In the genomic region with DNA sequence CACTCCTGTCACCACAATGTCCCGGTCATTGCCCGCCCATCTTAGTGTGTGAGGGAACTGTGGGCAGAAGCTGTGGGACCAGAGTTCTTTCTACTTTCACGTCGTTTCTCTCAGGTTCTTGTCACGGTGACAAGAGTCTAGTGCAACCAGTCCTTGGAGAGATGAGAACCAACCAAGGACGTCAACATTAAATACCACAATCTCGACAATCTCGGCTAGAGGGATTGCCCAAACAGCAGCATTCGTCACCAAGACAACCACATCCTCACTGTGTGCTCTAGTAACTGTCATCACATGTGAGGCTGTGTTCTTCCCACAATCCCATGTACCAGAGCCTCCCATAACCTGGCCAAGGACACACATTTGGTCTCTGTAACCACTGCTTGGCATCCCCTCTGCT, we compare ENCODE assay signal across 10 mouse cellular contexts.
A peak's percentile ranks its signal among the peaks of the same experiment; 100 is the strongest.
DNase-seq lines count a peak whose midpoint lies in the region; ATAC-seq and TF ChIP-seq lines count a peak whose summit lies in the region.
"Had no signal": no experiment of that assay in that cellular context is flagged by ENCODE, and none has a peak within 500 bp of the region (broad histone marks: within the 10 kb centered on the region; RNA-seq: fewer than 3 reads in every experiment).

No protein-coding gene starts in this region.

- no peak for ATAC-seq in heart, embryonic 14.5 days (ENCODE audit: insufficient number of reproducible peaks, insufficient read depth, low FRiP score, low read depth)
- ATAC-seq in heart, postnatal 0 days (ENCODE audit: insufficient read depth, low read depth), result no peak
- peak; percentile 55 for ATAC-seq in neutrophil, adult 5-6 weeks (ENCODE audit: extremely low read depth, insufficient number of reproducible peaks, low FRiP score, poor library complexity, severe bottlenecking)
- no peak for ATAC-seq in cerebellum, adult (ENCODE audit: insufficient number of reproducible peaks, low FRiP score, low TSS enrichment)

- no peak for TF ChIP-seq EP300 in heart, postnatal 0 days (IDR thresholded peaks at IDR 0.05; ENCODE audit: low read depth)

- TF ChIP-seq CTCF in spleen, adult 2 months (IDR thresholded peaks at IDR 0.05; ENCODE audit: extremely low read depth, insufficient read depth, insufficient read length, insufficient replicate concordance), result no peak
- TF ChIP-seq CTCF in heart, postnatal 0 days (IDR thresholded peaks at IDR 0.05; ENCODE audit: low read depth), result no peak

- no peaks in the 10 kb centered on the region for H3K9me3 ChIP-seq in heart, embryonic 14.5 days (ENCODE audit: control insufficient read depth, low read length)
- H3K9me3 ChIP-seq in heart, postnatal 0 days (replicated peaks; ENCODE audit: control insufficient read depth, low read length), result no peaks in the 10 kb centered on the region
- H3K9me3 ChIP-seq: forebrain, embryonic 10.5 days; midbrain, embryonic 12.5 days had no signal

- H3K4me1 ChIP-seq in heart, embryonic 14.5 days (ENCODE audit: control insufficient read depth in 2 of 2, insufficient read depth in 2 of 2, low read length in 2 of 2), result peaks cover 11 to 22% of the 10 kb centered on the region in 2 experiments; a peak in 3 of 4 replicates
- H3K4me1 ChIP-seq in spleen, adult 2 months (ENCODE audit: control insufficient read depth, insufficient read depth, insufficient read length), result peaks cover 2% of the 10 kb centered on the region; the same call in 1 of the 2 replicates
- H3K4me1 ChIP-seq in heart, postnatal 0 days (ENCODE audit: control insufficient read depth, insufficient read depth), result 0 out of 2 replicates have a peak, but pooled peaks cover 18% of the 10 kb centered on the region
- H3K4me1 ChIP-seq: forebrain, embryonic 10.5 days; midbrain, embryonic 12.5 days had no signal

- no peak for DNase-seq in heart, postnatal 10 days
- DNase-seq in spleen, adult 2 months (ENCODE audit: low read depth in 1 of 2, low spot score in 2 of 2), result peak in 1 of 2 experiments; percentile 19
- DNase-seq in spleen, postnatal 14 days (ENCODE audit: low spot score in 2 of 2), result no peak
- DNase-seq in heart, postnatal 0 days (ENCODE audit: low spot score), result no peak
- DNase-seq in yolk sac, embryonic 10.5 days (ENCODE audit: low spot score), result no peak

- no peaks in the 10 kb centered on the region for H3K27me3 ChIP-seq in heart, embryonic 14.5 days (ENCODE audit: control insufficient read depth, insufficient read depth, low read length)
- no peaks in the 10 kb centered on the region for H3K27me3 ChIP-seq in spleen, adult 2 months (ENCODE audit: control insufficient read depth, insufficient read depth, low read length)
- H3K27me3 ChIP-seq in heart, postnatal 0 days (ENCODE audit: control insufficient read depth, insufficient read depth, low read length), result no peaks in the 10 kb centered on the region
- H3K27me3 ChIP-seq: midbrain, embryonic 12.5 days had no signal

- H3K36me3 ChIP-seq in heart, embryonic 14.5 days (ENCODE audit: control insufficient read depth, insufficient read depth, low read length), result no peaks in the 10 kb centered on the region
- no peaks in the 10 kb centered on the region for H3K36me3 ChIP-seq in spleen, adult 2 months (ENCODE audit: control insufficient read depth, insufficient read depth, low read length)
- H3K36me3 ChIP-seq in heart, postnatal 0 days (replicated peaks; ENCODE audit: control insufficient read depth, insufficient read depth, low read length), result no peaks in the 10 kb centered on the region
- H3K36me3 ChIP-seq: forebrain, embryonic 10.5 days; midbrain, embryonic 12.5 days had no signal

- TF ChIP-seq POLR2A in spleen, adult 2 months (IDR thresholded peaks at IDR 0.05; ENCODE audit: low read depth, low read length), result no peak

- intact Hi-C loops in heart, postnatal 10 days (cut with DNase I), result loop anchor here (2.0 to 5.0 kb wide), 5 partner anchors 28 to 204 kb away; partner anchors contain the start of gene Ets2

- no peak overlapping the region for H3K9ac ChIP-seq in heart, embryonic 14.5 days (ENCODE audit: low read length)
- no peak overlapping the region for H3K9ac ChIP-seq in heart, postnatal 0 days (replicated peaks; ENCODE audit: low read depth, low read length)
- H3K9ac ChIP-seq: midbrain, embryonic 12.5 days had no signal

- no peak overlapping the region for H3K4me2 ChIP-seq in heart, embryonic 14.5 days (ENCODE audit: low read length)
- no peak overlapping the region for H3K4me2 ChIP-seq in heart, postnatal 0 days (ENCODE audit: low read depth, low read length)
- H3K4me2 ChIP-seq: midbrain, embryonic 12.5 days had no signal

- WGBS in heart, embryonic 14.5 days, result 63% methylated on average over 9 of the region's 9 CpGs
- 40% methylated on average over 9 of the region's 9 CpGs for WGBS in spleen, adult 2 months
- WGBS in heart, postnatal 0 days, result 70% methylated on average over 9 of the region's 9 CpGs

- peak overlapping the region; percentile 47 to 87 for H3K27ac ChIP-seq in heart, embryonic 14.5 days (replicated peaks in 1 of 2; ENCODE audit: control insufficient read depth in 1 of 2, insufficient read depth in 1 of 2, low read depth in 2 of 2, low read length in 2 of 2)
- H3K27ac ChIP-seq in spleen, adult 2 months (ENCODE audit: insufficient read depth, low read length), result peak overlapping the region; percentile 39; the same call in 1 of the 2 replicates
- peak overlapping the region; percentile 88 for H3K27ac ChIP-seq in heart, postnatal 0 days (ENCODE audit: low read depth)
- H3K27ac ChIP-seq: forebrain, embryonic 10.5 days; midbrain, embryonic 12.5 days had no signal

- H3K4me3 ChIP-seq in heart, embryonic 14.5 days (ENCODE audit: control insufficient read depth in 1 of 2, insufficient read depth in 1 of 2, low read depth in 1 of 2, low read length in 2 of 2), result no peak overlapping the region
- H3K4me3 ChIP-seq in spleen, adult 2 months (ENCODE audit: extremely low read depth, insufficient read depth, insufficient read length), result no peak overlapping the region
- H3K4me3 ChIP-seq in heart, postnatal 0 days (ENCODE audit: low read depth, low read length), result no peak overlapping the region
- H3K4me3 ChIP-seq: forebrain, embryonic 10.5 days; midbrain, embryonic 12.5 days had no signal
